Mouse (Mus musculus): ENCODE data around the gene Adarb1. TPM values are rescaled to one million over a fixed set of nuclear protein-coding genes. Genes with fewer than 3 reads are reported as not detected.

Gene Adarb1
- polyA plus RNA-seq, 1 experiment from 2014 or later = 6.3 TPM

DNA sequence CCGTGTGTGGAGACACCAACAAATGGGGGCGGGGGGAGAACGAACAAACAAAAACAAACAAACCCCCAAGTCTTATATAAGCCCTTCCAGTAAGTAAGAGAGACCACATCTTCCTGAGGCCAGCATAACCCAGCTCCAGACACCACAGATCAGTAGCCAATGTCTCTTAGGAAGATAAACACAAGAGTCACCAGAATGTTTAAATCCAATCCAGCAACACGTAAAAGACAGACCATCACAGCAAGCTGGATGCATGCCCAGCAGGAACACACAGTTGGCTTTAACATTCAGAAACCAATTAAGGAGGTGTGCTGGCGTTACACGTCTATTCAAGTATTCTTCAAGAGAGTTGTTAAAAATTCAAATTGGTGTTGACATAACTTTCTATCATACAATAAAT is 50.1 kb downstream of the Adarb1 start:
- H3K9me3 ChIP-seq (ENCODE audit: control insufficient read depth, low read length) = no peaks in the 10 kb centered on the region
- no peaks in the 10 kb centered on the region for H3K27me3 ChIP-seq (ENCODE audit: control insufficient read depth, insufficient read depth, low read length)
- H3K4me1 ChIP-seq (replicated peaks; ENCODE audit: control insufficient read depth, insufficient read depth, low read length) = no peaks in the 10 kb centered on the region
- ATAC-seq (ENCODE audit: low FRiP score) (no peak), DNase-seq (ENCODE audit: low spot score) (no peak)
- H3K9ac ChIP-seq (ENCODE audit: low read depth, low read length) = no peak overlapping the region
- no peak overlapping the region for H3K4me3 ChIP-seq (ENCODE audit: low read depth, low read length)
- no peak overlapping the region for H3K4me2 ChIP-seq (replicated peaks; ENCODE audit: low read depth, low read length)
- H3K27ac ChIP-seq (ENCODE audit: low read depth, low read length) = no peak overlapping the region
- WGBS = 81% methylated on average over 6 of the region's 6 CpGs
- H3K36me3 ChIP-seq (ENCODE audit: control insufficient read depth, insufficient read depth, low read length) = no peaks in the 10 kb centered on the region

DNA sequence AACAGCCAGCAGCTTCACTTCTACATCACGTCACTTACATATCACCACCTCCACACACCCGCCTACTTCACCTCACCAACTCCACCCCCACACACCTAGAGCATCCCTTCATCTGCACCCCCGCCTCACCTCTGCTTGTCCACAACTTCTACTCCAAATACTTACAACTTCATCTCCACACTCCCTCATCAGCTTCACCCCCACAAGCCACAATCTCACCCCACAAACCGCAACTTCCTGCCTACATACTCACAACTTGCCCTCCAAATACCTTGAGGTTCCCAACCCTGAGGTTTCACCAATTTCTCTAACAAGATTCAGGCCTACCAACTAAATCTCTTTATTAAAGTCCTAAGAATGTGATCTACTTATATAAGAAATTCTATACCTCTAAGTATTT is 51.1 kb downstream of the Adarb1 start:
- ATAC-seq (ENCODE audit: low FRiP score) (no peak), DNase-seq (ENCODE audit: low spot score) (no peak)
- Histone ChIP-seq H3K27ac (ENCODE audit: low read depth, low read length) (no peak overlapping the region), H3K36me3 (ENCODE audit: control insufficient read depth, insufficient read depth, low read length) (no peaks in the 10 kb centered on the region), H3K9ac (ENCODE audit: low read depth, low read length) (no peak overlapping the region), H3K9me3 (ENCODE audit: control insufficient read depth, low read length) (no peaks in the 10 kb centered on the region), H3K27me3 (ENCODE audit: control insufficient read depth, insufficient read depth, low read length) (no peaks in the 10 kb centered on the region), H3K4me3 (ENCODE audit: low read depth, low read length) (no peak overlapping the region), H3K4me1 (replicated peaks; ENCODE audit: control insufficient read depth, insufficient read depth, low read length) (no peaks in the 10 kb centered on the region), H3K4me2 (replicated peaks; ENCODE audit: low read depth, low read length) (no peak overlapping the region)
- WGBS = 94% methylated on average over 4 of the region's 4 CpGs

DNA sequence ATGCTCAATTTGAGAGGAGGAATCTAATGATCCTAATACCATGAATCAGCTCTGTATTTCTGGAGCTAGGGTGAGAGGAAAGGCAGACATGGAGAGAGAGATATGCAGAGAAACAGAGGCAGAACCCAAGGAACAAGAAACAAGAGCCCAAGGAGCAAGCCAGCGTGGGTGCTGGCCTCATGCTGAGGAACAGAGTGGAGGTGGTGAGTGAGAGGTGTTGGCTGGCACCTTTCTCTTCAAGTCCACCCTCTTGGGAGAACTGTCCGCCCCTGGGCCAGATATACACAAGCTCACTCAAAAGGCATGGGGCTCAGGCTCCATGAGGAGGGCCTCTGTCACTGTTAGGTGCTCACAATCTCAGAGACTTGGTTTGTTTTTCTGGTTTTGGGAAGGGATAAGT is 52.9 kb downstream of the Adarb1 start:
- Histone ChIP-seq H3K4me3 (ENCODE audit: low read depth, low read length) (no peak overlapping the region), H3K9ac (ENCODE audit: low read depth, low read length) (no peak overlapping the region), H3K27ac (ENCODE audit: low read depth, low read length) (no peak overlapping the region), H3K9me3 (ENCODE audit: control insufficient read depth, low read length) (no peaks in the 10 kb centered on the region), H3K36me3 (ENCODE audit: control insufficient read depth, insufficient read depth, low read length) (no peaks in the 10 kb centered on the region), H3K4me2 (replicated peaks; ENCODE audit: low read depth, low read length) (no peak overlapping the region), H3K4me1 (replicated peaks; ENCODE audit: control insufficient read depth, insufficient read depth, low read length) (no peaks in the 10 kb centered on the region), H3K27me3 (ENCODE audit: control insufficient read depth, insufficient read depth, low read length) (no peaks in the 10 kb centered on the region)
- DNase-seq (ENCODE audit: low spot score) (no peak), ATAC-seq (ENCODE audit: low FRiP score) (no peak)
- 88% methylated on average over 2 of the region's 2 CpGs for WGBS

DNA sequence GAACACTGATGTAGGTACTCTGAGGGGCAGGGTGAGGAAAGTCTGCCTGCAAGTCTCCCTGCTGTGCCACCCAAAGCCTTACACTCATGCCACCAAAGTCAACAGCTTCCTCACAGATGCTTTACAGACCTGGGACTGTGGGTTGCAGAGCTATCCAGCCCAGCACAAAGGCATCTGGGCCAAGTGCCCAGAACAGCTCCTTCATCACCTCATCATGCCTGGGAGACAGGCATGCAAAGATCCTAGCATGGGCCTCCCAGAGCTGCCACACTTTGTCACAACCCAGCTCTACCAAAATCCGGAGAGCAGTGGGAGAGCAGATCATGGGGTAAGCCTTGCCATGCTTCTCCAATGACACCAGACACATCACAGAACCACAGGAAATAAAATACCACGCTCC is 57.6 kb downstream of the Adarb1 start:
- DNase-seq (ENCODE audit: low spot score) (no peak), ATAC-seq (ENCODE audit: low FRiP score) (no peak)
- Histone ChIP-seq H3K27ac (ENCODE audit: low read depth, low read length) (no peak overlapping the region), H3K36me3 (ENCODE audit: control insufficient read depth, insufficient read depth, low read length) (no peaks in the 10 kb centered on the region), H3K4me2 (replicated peaks; ENCODE audit: low read depth, low read length) (no peak overlapping the region), H3K4me1 (replicated peaks; ENCODE audit: control insufficient read depth, insufficient read depth, low read length) (no peaks in the 10 kb centered on the region), H3K27me3 (ENCODE audit: control insufficient read depth, insufficient read depth, low read length) (no peaks in the 10 kb centered on the region), H3K4me3 (ENCODE audit: low read depth, low read length) (no peak overlapping the region), H3K9me3 (ENCODE audit: control insufficient read depth, low read length) (no peaks in the 10 kb centered on the region), H3K9ac (ENCODE audit: low read depth, low read length) (no peak overlapping the region)
- WGBS = 92% methylated on average over 2 of the region's 2 CpGs

DNA sequence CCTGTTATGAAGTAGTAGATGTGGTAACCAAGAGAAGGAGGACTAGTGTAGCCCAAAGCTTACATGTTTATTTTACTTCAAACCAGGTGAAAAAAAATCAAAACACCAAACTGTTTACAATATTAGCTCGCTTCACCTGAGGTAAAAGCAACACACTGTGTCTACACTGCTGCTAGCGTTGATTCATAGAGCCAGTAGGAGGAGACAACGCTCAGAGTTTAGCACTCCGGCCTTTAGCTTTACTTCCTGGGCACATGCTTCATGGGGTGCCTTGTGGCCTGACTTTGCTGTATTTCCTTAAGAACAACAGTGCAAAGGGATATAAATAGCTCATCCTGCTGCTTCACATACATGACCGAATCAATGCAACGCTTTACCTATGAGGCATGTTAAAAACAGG is 60.1 kb downstream of the Adarb1 start:
- H3K9me3 ChIP-seq (ENCODE audit: control insufficient read depth, low read length) = no peaks in the 10 kb centered on the region
- no peak overlapping the region for H3K4me3 ChIP-seq (ENCODE audit: low read depth, low read length)
- H3K4me1 ChIP-seq (replicated peaks; ENCODE audit: control insufficient read depth, insufficient read depth, low read length) = no peaks in the 10 kb centered on the region
- DNase-seq (ENCODE audit: low spot score) (no peak), ATAC-seq (ENCODE audit: low FRiP score) (no peak)
- no peaks in the 10 kb centered on the region for H3K36me3 ChIP-seq (ENCODE audit: control insufficient read depth, insufficient read depth, low read length)
- H3K4me2 ChIP-seq (replicated peaks; ENCODE audit: low read depth, low read length) = no peak overlapping the region
- no peak overlapping the region for H3K27ac ChIP-seq (ENCODE audit: low read depth, low read length)
- H3K27me3 ChIP-seq (ENCODE audit: control insufficient read depth, insufficient read depth, low read length) = no peaks in the 10 kb centered on the region
- no peak overlapping the region for H3K9ac ChIP-seq (ENCODE audit: low read depth, low read length)
- WGBS = 90% methylated on average over 6 of the region's 6 CpGs

DNA sequence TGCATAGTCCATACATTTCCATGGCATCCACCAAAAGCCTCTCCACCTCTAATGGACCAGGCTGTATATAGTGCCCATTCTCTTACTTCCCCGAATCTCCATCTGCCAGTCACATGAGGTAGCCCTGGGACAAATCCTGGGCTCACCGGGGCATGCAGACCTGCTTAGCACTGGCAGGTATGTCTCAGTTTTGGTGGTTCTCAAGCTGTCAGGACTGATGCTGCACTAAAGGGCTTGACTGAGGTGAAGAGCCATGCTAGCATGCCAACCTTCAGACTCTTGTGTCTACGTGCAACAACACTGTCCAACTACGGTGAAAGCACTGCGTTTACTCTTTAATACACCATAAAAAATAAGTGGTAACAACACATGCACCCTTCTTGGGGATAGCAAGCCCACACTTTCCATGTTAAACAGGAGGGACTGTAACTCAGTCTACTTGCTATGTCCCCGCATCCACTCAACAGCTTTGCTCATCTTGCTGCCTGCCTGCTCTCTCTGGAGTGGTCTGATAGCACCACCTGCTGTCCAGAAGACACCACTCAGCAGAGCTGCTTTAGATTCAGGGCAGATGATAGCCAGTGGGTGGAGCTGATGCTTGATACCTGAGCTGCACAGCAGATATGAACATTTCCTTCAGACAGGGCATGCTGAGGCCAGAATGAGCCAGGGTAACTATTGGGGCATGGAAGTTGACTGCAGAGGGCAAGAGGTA is 64.9 kb downstream of the Adarb1 start:
- Histone ChIP-seq H3K9ac (ENCODE audit: low read depth, low read length) (no peak overlapping the region), H3K27ac (ENCODE audit: low read depth, low read length) (no peak overlapping the region), H3K4me2 (replicated peaks; ENCODE audit: low read depth, low read length) (no peak overlapping the region), H3K27me3 (ENCODE audit: control insufficient read depth, insufficient read depth, low read length) (no peaks in the 10 kb centered on the region), H3K4me3 (ENCODE audit: low read depth, low read length) (no peak overlapping the region), H3K36me3 (ENCODE audit: control insufficient read depth, insufficient read depth, low read length) (no peaks in the 10 kb centered on the region), H3K4me1 (replicated peaks; ENCODE audit: control insufficient read depth, insufficient read depth, low read length) (no peaks in the 10 kb centered on the region), H3K9me3 (ENCODE audit: control insufficient read depth, low read length) (no peaks in the 10 kb centered on the region)
- WGBS = 87% methylated on average over 6 of the region's 6 CpGs
- 0 out of 2 replicates have a peak, but pooled peaks have one; percentile 30 for ATAC-seq (ENCODE audit: low FRiP score)
- DNase-seq (ENCODE audit: low spot score) = peak; percentile 76

DNA sequence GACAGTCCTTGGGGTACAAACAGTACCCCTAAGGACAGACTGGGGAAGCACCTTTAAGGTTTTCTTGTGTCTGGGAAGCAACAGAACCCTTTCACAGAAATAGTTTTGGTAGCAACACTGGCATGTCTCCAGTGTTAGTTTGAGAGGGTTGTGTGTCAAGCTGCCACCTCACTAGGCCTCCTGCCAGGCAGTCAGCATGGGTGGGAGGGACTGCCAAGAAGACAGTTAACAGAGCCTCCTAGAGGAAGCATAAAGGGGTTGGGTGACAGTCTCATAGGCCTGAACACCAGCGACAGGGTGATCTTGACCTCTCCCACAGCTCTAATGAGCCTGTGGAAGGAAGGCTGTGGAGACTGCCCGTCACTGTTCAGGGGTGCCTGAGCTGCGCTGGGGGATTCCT is 75.2 kb downstream of the Adarb1 start:
- no peak for ATAC-seq (ENCODE audit: low FRiP score)
- H3K4me1 ChIP-seq (replicated peaks; ENCODE audit: control insufficient read depth, insufficient read depth, low read length) = no peaks in the 10 kb centered on the region
- H3K27ac ChIP-seq (ENCODE audit: low read depth, low read length) = no peak overlapping the region

DNA sequence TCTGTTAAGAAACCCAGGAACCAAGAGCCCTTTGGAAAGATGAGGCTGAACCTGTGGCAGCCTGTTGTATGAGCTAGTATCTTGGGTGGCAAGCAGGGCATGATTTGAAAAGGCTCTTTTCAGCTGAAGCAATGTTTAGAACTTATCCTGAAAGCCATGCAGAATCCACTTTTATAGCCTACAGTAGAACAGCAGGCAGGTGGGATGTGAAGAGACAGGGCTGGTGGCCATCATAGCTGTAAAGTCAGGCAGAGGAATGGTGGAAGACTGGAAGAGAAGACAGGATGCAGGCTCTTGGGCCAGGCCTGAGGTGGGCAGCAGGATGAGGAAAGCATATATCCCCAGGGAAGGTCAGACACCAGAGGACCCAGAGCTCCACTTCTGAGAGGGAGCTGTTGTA is 76.4 kb downstream of the Adarb1 start:
- H3K36me3 ChIP-seq (ENCODE audit: control insufficient read depth, insufficient read depth, low read length) = no peaks in the 10 kb centered on the region
- ATAC-seq (ENCODE audit: low FRiP score) (no peak), DNase-seq (ENCODE audit: low spot score) (no peak)
- no peak overlapping the region for H3K4me2 ChIP-seq (replicated peaks; ENCODE audit: low read depth, low read length)
- H3K27me3 ChIP-seq (ENCODE audit: control insufficient read depth, insufficient read depth, low read length) = no peaks in the 10 kb centered on the region
- no peak overlapping the region for H3K9ac ChIP-seq (ENCODE audit: low read depth, low read length)
- no peak overlapping the region for H3K4me3 ChIP-seq (ENCODE audit: low read depth, low read length)
- H3K4me1 ChIP-seq (replicated peaks; ENCODE audit: control insufficient read depth, insufficient read depth, low read length) = no peaks in the 10 kb centered on the region
- no peaks in the 10 kb centered on the region for H3K9me3 ChIP-seq (ENCODE audit: control insufficient read depth, low read length)
- H3K27ac ChIP-seq (ENCODE audit: low read depth, low read length) = no peak overlapping the region

More for the DNA sequence above, 75.2 kb downstream of the Adarb1 start:
- DNase-seq (ENCODE audit: low spot score) = no peak
- no peaks in the 10 kb centered on the region for H3K27me3 ChIP-seq (ENCODE audit: control insufficient read depth, insufficient read depth, low read length)
- no peak overlapping the region for H3K4me2 ChIP-seq (replicated peaks; ENCODE audit: low read depth, low read length)
- 73% methylated on average over 3 of the region's 3 CpGs for WGBS
- H3K9ac ChIP-seq (ENCODE audit: low read depth, low read length) = no peak overlapping the region
- H3K4me3 ChIP-seq (ENCODE audit: low read depth, low read length) = no peak overlapping the region
- no peaks in the 10 kb centered on the region for H3K9me3 ChIP-seq (ENCODE audit: control insufficient read depth, low read length)
- no peaks in the 10 kb centered on the region for H3K36me3 ChIP-seq (ENCODE audit: control insufficient read depth, insufficient read depth, low read length)

DNA sequence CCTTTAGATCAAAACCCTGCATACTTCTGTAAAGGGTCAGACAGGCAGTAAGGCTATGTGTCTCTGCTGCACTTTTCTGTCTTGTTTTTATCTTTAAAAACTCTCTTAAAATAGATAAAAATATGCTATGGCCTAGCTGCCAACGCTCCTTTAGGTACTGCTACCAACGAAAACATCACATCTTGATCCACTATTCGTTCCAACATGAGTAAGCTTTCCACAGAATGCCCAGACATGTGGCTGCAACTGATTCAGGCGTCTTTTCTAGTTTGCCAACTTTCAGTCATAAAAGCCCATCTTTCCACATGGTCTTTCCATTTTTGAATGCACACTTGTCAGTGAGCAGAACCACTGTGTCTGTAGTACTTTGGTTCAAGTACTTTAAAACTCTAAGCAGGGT is 77.0 kb downstream of the Adarb1 start:
- Histone ChIP-seq H3K4me2 (replicated peaks; ENCODE audit: low read depth, low read length) (no peak overlapping the region), H3K27me3 (ENCODE audit: control insufficient read depth, insufficient read depth, low read length) (no peaks in the 10 kb centered on the region), H3K4me1 (replicated peaks; ENCODE audit: control insufficient read depth, insufficient read depth, low read length) (no peaks in the 10 kb centered on the region), H3K36me3 (ENCODE audit: control insufficient read depth, insufficient read depth, low read length) (no peaks in the 10 kb centered on the region), H3K9ac (ENCODE audit: low read depth, low read length) (no peak overlapping the region), H3K27ac (ENCODE audit: low read depth, low read length) (no peak overlapping the region), H3K4me3 (ENCODE audit: low read depth, low read length) (no peak overlapping the region), H3K9me3 (ENCODE audit: control insufficient read depth, low read length) (no peaks in the 10 kb centered on the region)
- 92% methylated on average over 4 of the region's 4 CpGs for WGBS
- ATAC-seq (ENCODE audit: low FRiP score) (no peak), DNase-seq (ENCODE audit: low spot score) (no peak)

Measured in hindbrain, embryonic 11.5 days (tissue).